Mouse (Mus musculus): Measurements from ENCODE around the gene Slc50a1.

The Slc50a1 gene

DNA sequence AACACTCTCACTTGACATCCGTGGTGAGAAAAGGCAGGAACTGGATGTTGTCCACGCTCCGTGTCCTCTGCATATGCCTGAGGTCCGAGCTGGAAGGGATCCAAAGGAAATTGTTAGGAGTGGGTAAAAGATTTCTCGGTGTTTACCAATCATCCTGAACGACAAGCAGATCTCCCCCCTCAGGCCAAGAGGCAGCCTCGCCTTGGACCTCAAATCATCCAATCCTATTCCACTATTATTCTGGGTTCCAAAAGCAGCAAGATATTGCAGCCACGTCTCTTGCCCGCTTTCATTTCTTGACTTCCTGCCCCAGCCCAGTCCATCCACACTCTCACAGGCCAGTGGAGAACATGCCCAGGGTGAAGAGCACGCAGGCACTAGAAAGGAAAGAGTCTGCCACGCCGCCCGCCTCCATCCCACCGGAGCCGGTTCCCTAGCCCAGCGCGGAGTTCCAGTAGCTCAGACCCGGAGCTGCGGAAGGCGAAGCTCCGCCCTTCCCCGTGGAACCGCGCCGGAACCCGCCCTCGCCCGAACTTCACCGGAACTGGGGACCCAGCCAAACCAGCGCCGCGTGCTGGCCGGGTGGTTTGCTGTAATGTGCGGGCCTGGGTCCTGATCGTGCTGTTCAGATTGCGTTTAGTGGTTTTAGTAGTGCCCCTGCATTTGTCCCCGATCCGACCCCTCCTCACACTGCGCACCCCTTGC, at the start of gene Slc50a1:
Slc50a1 (minus strand) TSS at position 520 of the 705 bp plus-strand sequence.
- no peak for DNase-seq (ENCODE audit: low read depth, low spot score)

- DNase-seq (ENCODE audit: low read depth, low spot score): no peak
Observed at GRCm38 (mm10) chr3:89319591-89320350, 49.4 kb upstream of the Slc50a1 start.

DNA sequence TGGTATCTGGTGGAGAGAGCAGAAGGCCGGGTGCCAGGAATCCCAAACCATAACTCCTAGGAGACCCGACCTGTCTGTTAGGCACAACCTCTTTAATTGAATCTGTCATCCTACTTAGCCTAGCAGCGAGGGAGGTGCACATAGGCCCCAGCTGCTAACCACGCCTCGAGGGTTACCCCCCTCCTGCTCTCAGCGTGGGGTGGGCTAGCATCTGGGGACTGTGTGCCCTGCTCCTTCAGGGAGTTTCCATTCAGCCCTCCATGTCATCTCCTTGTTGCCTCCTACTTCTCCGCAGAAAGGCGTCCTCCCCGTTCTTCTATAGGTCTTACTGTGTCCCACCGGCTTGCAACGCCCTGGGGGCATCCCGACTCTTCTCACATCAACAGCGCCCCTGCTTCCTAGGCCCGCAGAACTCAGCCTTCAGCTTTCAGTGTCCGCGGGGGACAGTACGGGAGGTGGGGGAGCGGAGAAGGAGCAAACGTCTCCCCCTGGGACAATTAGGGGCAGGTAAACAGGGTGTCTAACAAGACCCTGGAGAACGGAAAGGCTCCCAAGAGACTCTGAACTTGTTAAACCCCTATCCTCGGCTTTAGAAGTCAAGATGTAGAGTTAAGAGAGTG, 48.7 kb upstream of the Slc50a1 start:
- no peak for DNase-seq (ENCODE audit: low read depth, low spot score)

DNA sequence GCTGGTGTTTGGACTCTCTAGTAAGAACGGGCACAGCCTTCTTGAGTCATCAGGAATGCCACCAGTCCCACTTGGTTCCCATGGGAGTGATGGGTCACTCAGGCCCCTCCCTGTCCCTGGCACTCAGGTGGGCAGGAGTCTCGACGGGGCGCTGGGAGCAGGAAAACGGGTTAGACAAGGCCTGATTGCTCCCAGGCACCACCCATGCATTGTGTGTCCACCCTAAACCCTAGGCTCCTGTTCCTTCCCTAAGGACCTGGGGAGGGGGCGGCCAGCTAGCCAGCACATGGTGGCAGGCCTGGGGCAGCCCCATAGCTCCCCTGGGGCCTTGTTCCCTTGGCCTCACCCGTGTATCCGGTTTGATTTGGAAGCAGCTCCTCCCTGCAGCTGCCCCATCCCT, 47.9 kb upstream of the Slc50a1 start:
- DNase-seq (ENCODE audit: low read depth, low spot score): no peak

DNA sequence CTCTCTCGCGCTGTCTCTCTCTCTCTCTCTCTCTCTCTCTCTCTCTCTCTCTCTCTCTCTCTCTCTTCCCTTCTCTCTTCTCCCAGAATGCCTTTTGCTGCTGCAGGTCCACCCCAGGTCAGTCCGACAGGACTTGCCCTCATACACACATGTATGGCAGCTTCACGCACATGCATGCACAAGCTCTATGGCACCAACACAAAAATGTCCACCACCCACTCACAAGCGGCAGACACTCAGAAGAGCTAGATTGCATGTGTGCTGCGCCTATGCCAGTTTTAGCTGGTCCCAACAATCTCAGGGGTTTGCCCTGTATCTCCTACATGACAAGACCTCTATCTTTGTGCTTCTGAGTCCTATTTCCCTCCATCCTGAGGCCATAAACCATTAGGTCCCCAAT, 46.9 kb upstream of the Slc50a1 start:
- no peak for DNase-seq (ENCODE audit: low read depth, low spot score)

GRCm38 (mm10) chr3:89316833-89317232, 46.5 kb upstream of the Slc50a1 start:
- peak; percentile 94 for DNase-seq (ENCODE audit: low read depth, low spot score)

GRCm38 (mm10) chr3:89315930-89316831, 45.8 kb upstream of the Slc50a1 start:
- no peak for DNase-seq (ENCODE audit: low read depth, low spot score)

GRCm38 (mm10) chr3:89315195-89315929, 45.0 kb upstream of the Slc50a1 start:
- DNase-seq (ENCODE audit: low read depth, low spot score): peak; percentile 83

DNA sequence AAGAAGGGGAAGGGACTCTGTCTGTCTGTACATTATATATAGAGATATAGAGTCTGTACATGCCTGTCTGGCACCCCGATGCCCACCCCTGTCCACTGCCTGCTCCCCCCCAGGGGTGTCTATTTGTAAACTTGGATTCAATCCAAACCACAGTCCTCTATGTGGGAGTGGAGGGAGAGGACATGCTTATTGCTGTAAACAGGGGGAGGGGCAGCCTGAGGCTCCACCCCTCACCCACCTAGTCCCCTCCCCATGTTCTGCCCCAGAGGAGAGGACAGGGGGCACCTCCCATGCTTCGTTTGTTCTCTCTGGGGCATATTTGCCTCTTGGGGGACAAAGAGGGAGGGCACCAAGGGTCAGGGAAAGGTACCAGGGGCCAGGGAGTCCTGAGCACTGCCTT, 44.4 kb upstream of the Slc50a1 start:
- no peak for DNase-seq (ENCODE audit: low read depth, low spot score)

DNA sequence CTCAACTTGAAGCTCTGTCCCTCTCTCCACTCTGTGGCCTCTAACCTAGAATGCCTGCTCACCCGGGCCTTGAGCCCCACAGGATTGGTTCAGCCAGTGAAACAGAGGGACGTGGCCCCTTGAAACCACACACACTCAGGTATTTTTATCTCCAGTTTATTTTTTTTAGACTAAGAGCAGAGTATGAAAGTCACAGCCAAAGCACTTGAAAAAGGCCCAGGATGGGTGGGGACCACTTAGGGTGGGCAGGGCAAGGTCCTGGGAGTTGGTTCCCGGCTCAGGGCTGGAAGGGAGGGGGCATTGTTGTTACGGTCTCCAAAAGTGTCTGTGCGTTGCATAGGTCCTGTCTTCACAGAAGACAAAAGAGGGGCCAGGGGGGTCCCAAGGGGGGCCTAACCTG, 44.0 kb upstream of the Slc50a1 start:
- DNase-seq (ENCODE audit: low read depth, low spot score): no peak

DNA sequence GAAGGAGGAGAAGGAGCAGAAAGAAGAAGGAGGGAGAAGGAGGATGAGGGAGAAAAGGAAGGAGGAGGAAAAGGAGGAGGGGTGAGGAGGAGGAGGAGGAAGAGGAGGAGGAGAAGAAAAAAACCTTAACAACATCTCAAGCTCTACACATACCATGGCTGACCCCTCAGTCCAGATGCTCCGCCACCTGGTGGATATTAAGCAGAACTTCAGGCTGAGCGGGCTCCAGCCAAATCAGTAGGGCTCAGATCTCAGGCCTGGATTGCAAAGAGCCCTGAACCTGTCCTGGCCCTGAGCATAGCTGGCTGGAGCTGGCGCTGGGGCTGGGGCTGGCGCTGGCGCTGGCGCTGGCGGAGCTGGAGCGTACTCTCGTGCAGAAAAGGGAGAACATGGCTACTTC, 37.7 kb upstream of the Slc50a1 start:
- peak; percentile 77 for DNase-seq (ENCODE audit: low read depth, low spot score)

DNA sequence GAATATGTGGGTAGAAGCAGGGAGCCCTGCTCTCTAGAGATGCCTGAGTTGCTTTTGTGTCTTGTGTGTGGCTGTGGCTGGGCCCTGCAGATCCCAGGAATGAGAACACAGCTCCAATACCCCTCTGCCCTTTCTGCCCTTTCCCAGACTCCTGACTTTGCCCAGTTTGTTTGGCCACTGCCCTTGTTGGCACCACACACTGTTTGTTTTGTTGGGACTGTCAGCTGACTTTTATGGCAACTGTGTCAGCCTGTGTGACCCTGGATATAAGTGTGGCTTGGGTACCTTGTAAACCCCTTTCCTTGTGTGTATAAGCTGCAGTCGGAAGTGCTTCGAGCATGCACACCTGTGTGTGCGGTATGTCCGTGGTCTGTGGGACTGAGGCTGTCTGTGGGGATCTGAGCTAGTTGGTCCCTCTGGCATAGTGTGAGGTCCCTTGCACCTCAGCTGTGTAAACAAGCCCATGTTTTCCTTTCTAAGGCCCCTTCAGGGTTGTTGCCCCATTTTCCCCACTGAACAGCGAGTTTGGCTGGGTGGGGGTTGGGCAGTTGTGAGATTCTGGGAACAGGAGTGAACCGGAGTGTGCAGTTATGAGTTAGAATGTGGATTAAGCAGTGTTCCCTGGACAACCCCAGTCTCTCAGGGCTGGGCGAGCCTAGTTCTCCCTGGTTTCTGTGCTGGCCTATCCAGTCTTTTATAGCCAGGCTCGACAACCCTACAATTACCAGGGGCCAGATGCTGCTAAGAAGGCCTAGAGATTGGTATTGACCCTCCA, 35.4 kb upstream of the Slc50a1 start:
- DNase-seq (ENCODE audit: low read depth, low spot score): no peak

DNA sequence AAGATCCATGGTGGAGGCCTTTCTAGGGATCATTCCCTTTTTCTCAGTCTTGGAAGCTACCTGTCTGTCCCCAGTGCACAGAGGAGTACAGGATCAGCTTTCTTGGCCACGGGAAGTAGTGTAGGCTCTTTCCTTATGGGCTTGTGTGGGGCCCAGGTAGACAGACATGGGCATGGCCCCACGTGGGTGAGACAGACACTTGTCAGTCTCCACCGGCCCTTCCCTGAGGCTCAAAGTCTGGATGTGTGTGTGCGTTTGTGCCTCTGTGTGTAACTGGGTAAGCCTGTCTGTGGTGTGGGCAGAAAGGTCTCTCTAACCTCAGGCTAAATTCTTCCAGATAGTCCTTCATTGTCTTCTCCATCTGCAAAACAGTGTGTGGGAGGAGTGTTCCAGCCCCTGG, 34.7 kb upstream of the Slc50a1 start:
- no peak for DNase-seq (ENCODE audit: low read depth, low spot score)

DNA sequence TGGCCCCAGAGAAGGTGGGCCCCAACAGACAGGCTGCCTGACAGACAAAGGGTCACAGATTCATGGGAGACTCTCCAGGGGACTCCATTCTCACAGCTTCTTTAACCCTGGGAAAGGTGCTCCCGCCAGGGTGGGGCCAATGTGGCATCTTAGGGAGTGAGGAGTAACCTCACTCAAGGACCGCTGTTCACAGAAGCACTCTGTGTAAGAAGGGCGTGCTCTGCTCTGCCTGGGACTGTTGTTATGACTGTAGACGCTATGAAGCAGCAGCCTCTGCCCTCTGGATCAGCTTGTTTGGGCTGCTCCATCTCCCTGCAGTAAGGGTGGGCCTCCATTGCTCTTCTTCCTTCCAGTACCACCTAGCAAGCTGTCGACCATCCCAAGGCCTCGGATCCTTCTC, 34.1 kb upstream of the Slc50a1 start:
- no peak for DNase-seq (ENCODE audit: low read depth, low spot score)

DNA sequence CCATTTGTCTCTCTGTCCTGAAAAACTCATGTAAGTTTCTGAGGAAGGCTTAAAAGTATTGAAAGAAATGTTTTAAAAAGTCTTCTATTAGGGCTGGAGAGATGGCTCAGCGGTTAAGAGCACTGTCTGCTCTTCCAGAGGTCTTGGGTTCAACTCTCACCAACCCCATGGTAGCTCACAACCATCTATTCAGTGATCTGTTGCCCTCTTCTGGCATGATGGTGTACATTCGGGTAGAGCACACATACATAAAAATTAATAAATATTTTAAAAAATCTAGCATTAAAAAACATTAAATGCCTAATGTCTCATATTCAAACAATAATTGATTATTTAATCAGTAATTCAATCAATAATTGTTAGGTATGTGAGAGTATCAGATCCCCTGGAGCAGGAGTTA, 30.1 kb upstream of the Slc50a1 start:
- no peak for DNase-seq (ENCODE audit: low read depth, low spot score)

GRCm38 (mm10) chr3:89300071-89300470, 29.7 kb upstream of the Slc50a1 start:
- DNase-seq (ENCODE audit: low read depth, low spot score): no peak

DNA sequence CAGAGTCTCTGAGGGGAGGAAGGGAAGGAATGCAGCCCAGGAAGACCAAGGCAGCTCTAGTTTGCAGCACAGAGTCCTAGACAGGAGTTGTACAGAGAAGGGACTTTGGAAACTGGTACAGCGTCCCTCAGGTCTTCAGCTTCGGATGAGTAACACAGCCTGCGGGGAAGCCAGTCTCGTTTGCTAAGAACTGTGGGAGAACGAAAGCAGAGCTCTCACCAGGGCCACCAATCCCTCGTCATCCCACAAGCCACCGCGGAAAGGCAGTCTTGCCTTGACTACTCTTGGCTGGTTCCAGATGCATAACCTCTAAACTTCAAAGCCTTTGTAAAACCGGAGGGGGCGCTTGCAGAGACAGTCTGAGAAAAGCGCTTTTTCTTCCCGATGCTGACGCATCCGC, 29.1 kb upstream of the Slc50a1 start:
- DNase-seq (ENCODE audit: low read depth, low spot score): no peak

DNA sequence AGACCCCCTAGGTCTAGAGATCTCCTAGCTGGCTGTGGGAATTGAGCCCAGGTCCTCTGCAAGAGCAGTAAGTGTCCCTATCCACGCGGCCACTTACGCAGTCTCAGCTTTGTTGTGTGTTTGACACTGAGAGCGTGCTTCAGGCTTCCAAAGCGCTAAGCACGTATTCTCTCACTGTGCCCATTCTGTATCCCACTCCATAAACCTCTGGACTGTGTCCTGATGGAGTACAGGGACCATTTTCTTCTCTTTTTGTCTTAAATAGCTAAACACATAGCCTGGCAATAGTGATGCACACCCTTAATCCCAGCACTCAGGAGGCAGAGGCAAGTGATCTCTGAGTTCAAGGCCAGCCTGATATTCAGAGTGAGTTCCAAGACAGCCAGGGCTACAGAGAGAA, 28.5 kb upstream of the Slc50a1 start:
- no peak for DNase-seq (ENCODE audit: low read depth, low spot score)

DNA sequence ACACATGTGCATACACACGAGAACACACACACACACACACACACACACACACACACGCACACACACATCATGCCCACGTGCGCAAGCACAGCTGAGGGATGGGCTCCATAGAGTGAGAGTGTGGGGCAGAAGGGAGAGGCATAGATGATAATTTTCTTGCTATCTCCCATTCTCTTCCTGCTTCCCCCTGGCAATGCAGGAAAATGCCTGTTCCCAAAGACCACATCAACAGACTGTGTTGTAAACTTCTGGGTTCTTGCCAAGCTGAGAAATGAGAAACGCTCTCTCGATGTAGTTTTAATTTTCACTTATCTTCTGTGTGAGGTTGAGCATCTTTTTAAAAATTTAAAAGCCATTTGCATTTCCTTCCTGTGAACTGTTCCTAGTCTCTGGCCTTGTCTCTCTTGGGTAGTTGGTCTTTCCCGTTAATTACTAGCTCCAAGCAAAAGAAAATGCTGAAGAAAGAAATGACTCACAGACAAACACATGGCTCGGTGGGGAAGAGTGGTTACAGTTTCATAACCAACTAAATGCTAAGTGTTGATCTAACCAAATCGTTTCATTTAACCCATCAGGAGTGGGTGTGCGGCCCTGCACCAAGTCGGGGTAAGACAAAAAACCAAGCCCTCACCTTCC, 26.5 kb upstream of the Slc50a1 start:
- DNase-seq (ENCODE audit: low read depth, low spot score): no peak

GRCm38 (mm10) chr3:89295685-89296230, 25.4 kb upstream of the Slc50a1 start:
- no peak for DNase-seq (ENCODE audit: low read depth, low spot score)
